Mouse (Mus musculus) G1E (cell line): ENCODE data around the gene Gm30191. TPM values are rescaled to one million over a fixed set of nuclear protein-coding genes. Genes with fewer than 3 reads are reported as not detected.
A peak's percentile ranks its signal among the peaks of the same experiment; 100 is the strongest.
"Not testable (repeated sequence)": the region's sequence is repeated elsewhere in the genome, so short reads cannot be mapped to it uniquely, and the experiment has no call there.

Source experiments
- ATAC-seq: 2 replicates; pipeline ENCODE4 v1.8.0; 2016; ENCODE audit warnings: mild to moderate bottlenecking; ENCODE audit not compliant: insufficient number of reproducible peaks, poor library complexity, low FRiP score, severe bottlenecking; ENCODE audit errors: extremely low read depth
- DNase-seq: peaks from one replicate; pipeline ENCODE4 v3.0.0; 2012; ENCODE audit warnings: low spot score
- H3K27me3 ChIP-seq: 2 replicates; pipeline ENCODE4 v1.6.1; 2012; ENCODE audit warnings: mild to moderate bottlenecking, low read length, inconsistent platforms; ENCODE audit not compliant: insufficient read depth
- H3K36me3 ChIP-seq: replicated peaks from 2 replicates; pipeline ENCODE3; 2012; ENCODE audit warnings: mild to moderate bottlenecking, inconsistent platforms
- H3K4me1 ChIP-seq: 2 replicates; pipeline ENCODE4 v1.6.1; 2012; ENCODE audit warnings: low read depth, low read length, inconsistent platforms, mixed read lengths; ENCODE audit not compliant: insufficient read depth
- H3K4me3 ChIP-seq: 2 replicates; pipeline ENCODE4 v1.5.1; 2012; ENCODE audit warnings: low read depth, mild to moderate bottlenecking, inconsistent platforms, low read length, moderate library complexity, mixed read lengths
- H3K9me3 ChIP-seq: replicated peaks from 2 replicates; pipeline ENCODE4 v1.6.1; 2012; ENCODE audit warnings: inconsistent platforms
- CTCF ChIP-seq: IDR thresholded peaks from 2 replicates; pipeline ENCODE4 v1.5.1; 2012; ENCODE audit warnings: low read depth, low read length, inconsistent platforms, mixed read lengths
- GATA1 ChIP-seq: IDR thresholded peaks from 2 replicates; pipeline ENCODE4 v1.6.1; 2012; ENCODE audit warnings: borderline replicate concordance, low read length, inconsistent platforms, mixed read lengths
- GATA2 ChIP-seq: IDR thresholded peaks from 2 replicates; pipeline ENCODE4 v1.6.1; 2012; ENCODE audit warnings: low read depth, low read length, inconsistent platforms, borderline replicate concordance
- POLR2AphosphoS5 ChIP-seq: IDR thresholded peaks from 2 replicates; pipeline ENCODE4 v1.6.1; 2012; ENCODE audit warnings: low read depth, low read length, inconsistent platforms; ENCODE audit not compliant: insufficient replicate concordance
- TAL1 ChIP-seq: conservative IDR thresholded peaks from 2 replicates; pipeline ENCODE4 v1.6.1; 2012; ENCODE audit warnings: low read depth, low read length, inconsistent platforms, mixed read lengths
- polyA plus RNA-seq: library from polyadenylated mRNA; stranded (reverse); fragments of >175 nt; gene quantifications from 2 replicates; pipeline ENCODE4 v1.2.3, GENCODE M21; 2012
- total RNA-seq, 2 experiments: library from RNA; stranded (forward) in 1 of 2; stranded (reverse) in 1 of 2; fragments of 200-1000 nt in 1 of 2; fragments of >200 nt in 1 of 2; fragmentation: Nextera tagmentation in 1 of 2; gene quantifications; 2 replicates each; pipeline ENCODE4 v1.2.3; 2014 to 2017

Gene Gm30191
- total and polyA plus RNA-seq, 3 experiments, result not detected

- not testable (repeated sequence) for H3K27me3 ChIP-seq, DNase-seq, H3K4me3 ChIP-seq, H3K9me3 ChIP-seq, H3K36me3 ChIP-seq, ATAC-seq
- peak; percentile 19; the same call in 1 of the 2 replicates for TF ChIP-seq CTCF
- peaks cover 20% of the 10 kb centered on the region for H3K4me1 ChIP-seq
Observed at GRCm38 (mm10) chr4:134269622-134270021, 22.9 kb downstream of the Gm30191 start.

GRCm38 (mm10) chr4:134271979-134272378 is 25.2 kb downstream of the Gm30191 start:
- no peaks in the 10 kb centered on the region for H3K27me3 ChIP-seq
- no peak for TF ChIP-seq CTCF
- TF ChIP-seq TAL1, result no peak
- TF ChIP-seq GATA2, result no peak
- TF ChIP-seq GATA1, result no peak
- TF ChIP-seq POLR2AphosphoS5, result no peak
- H3K36me3 ChIP-seq, result peaks cover 20% of the 10 kb centered on the region
- no peak for ATAC-seq
- H3K4me3 ChIP-seq, result no peak overlapping the region
- H3K4me1 ChIP-seq, result peaks cover 22% of the 10 kb centered on the region
- DNase-seq, result no peak
- no peaks in the 10 kb centered on the region for H3K9me3 ChIP-seq

- H3K4me3 ChIP-seq, result peak overlapping the region; percentile 54
- no peak for ATAC-seq
Observed at GRCm38 (mm10) chr4:134272731-134273416, 26.1 kb downstream of the Gm30191 start.

GRCm38 (mm10) chr4:134273417-134274345 is 26.9 kb downstream of the Gm30191 start:
- Histone ChIP-seq H3K27me3 (no peaks in the 10 kb centered on the region), H3K4me1 (peaks cover 24% of the 10 kb centered on the region), H3K4me3 (peak overlapping the region; percentile 54; the same call in 1 of the 2 replicates), H3K36me3 (peaks cover 36% of the 10 kb centered on the region), H3K9me3 (no peaks in the 10 kb centered on the region)
- TF ChIP-seq CTCF, result no peak
- no peak for TF ChIP-seq POLR2AphosphoS5
- TF ChIP-seq GATA1, result no peak
- TF ChIP-seq GATA2, result no peak
- peak; percentile 51 for TF ChIP-seq TAL1
- ATAC-seq (peak; percentile 78), DNase-seq (peak; percentile 43)

More at GRCm38 (mm10) chr4:134272731-134273416, 26.1 kb downstream of the Gm30191 start:
- Histone ChIP-seq H3K4me1 (peaks cover 22% of the 10 kb centered on the region), H3K36me3 (peaks cover 29% of the 10 kb centered on the region), H3K9me3 (no peaks in the 10 kb centered on the region), H3K27me3 (no peaks in the 10 kb centered on the region)
- TF ChIP-seq POLR2AphosphoS5 (no peak), GATA2 (no peak), TAL1 (no peak), CTCF (no peak), GATA1 (no peak)
- DNase-seq, result no peak

GRCm38 (mm10) chr4:134284942-134285341 is 38.2 kb downstream of the Gm30191 start:
- no peak for TF ChIP-seq TAL1
- no peak for TF ChIP-seq GATA1
- TF ChIP-seq CTCF, result no peak
- no peak for TF ChIP-seq GATA2
- no peak for TF ChIP-seq POLR2AphosphoS5
- no peak for DNase-seq
- Histone ChIP-seq H3K9me3 (no peaks in the 10 kb centered on the region), H3K4me3 (no peak overlapping the region), H3K36me3 (peaks cover 54% of the 10 kb centered on the region), H3K27me3 (no peaks in the 10 kb centered on the region), H3K4me1 (peaks cover 39% of the 10 kb centered on the region)
- no peak for ATAC-seq
